Mouse (Mus musculus): ENCODE data around the gene Ak1.

The Ak1 gene

GRCm38 (mm10) chr2:32653764-32654163, 32.2 kb downstream of the Ak1 start:
- no peak for DNase-seq (ENCODE audit: low spot score in 2 of 2)

GRCm38 (mm10) chr2:32654743-32655393, 33.3 kb downstream of the Ak1 start:
- DNase-seq (ENCODE audit: low spot score in 2 of 2): no peak

GRCm38 (mm10) chr2:32655394-32655744, 33.8 kb downstream of the Ak1 start:
- no peak for DNase-seq (ENCODE audit: low spot score in 2 of 2)

GRCm38 (mm10) chr2:32655826-32656225, 34.3 kb downstream of the Ak1 start:
- DNase-seq (ENCODE audit: low spot score in 2 of 2): no peak

- DNase-seq (ENCODE audit: low spot score in 2 of 2): no peak
Observed at GRCm38 (mm10) chr2:32658873-32659272, 37.3 kb downstream of the Ak1 start.

- no peak for DNase-seq (ENCODE audit: low spot score in 2 of 2)
Observed at GRCm38 (mm10) chr2:32661509-32662107, 40.0 kb downstream of the Ak1 start.

GRCm38 (mm10) chr2:32662291-32662690, 40.7 kb downstream of the Ak1 start:
- DNase-seq (ENCODE audit: low spot score in 2 of 2): no peak

- no peak for DNase-seq (ENCODE audit: low spot score in 2 of 2)
Observed at GRCm38 (mm10) chr2:32665345-32665744, 43.8 kb downstream of the Ak1 start.

- DNase-seq (ENCODE audit: low spot score in 2 of 2): no peak
Observed at GRCm38 (mm10) chr2:32665853-32666252, 44.3 kb downstream of the Ak1 start.

GRCm38 (mm10) chr2:32667775-32668174, 46.2 kb downstream of the Ak1 start:
- DNase-seq (ENCODE audit: low spot score in 2 of 2): no peak

- DNase-seq (ENCODE audit: low spot score in 2 of 2): no peak
Observed at GRCm38 (mm10) chr2:32668176-32668575, 46.6 kb downstream of the Ak1 start.

- no peak for DNase-seq (ENCODE audit: low spot score in 2 of 2)
Observed at GRCm38 (mm10) chr2:32669876-32670275, 48.3 kb downstream of the Ak1 start.

- no peak for DNase-seq (ENCODE audit: low spot score in 2 of 2)
Observed at GRCm38 (mm10) chr2:32671147-32671546, 49.6 kb downstream of the Ak1 start.

GRCm38 (mm10) chr2:32671907-32672595, 50.5 kb downstream of the Ak1 start:
- DNase-seq (ENCODE audit: low spot score in 2 of 2): no peak

GRCm38 (mm10) chr2:32673176-32673917, 51.8 kb downstream of the Ak1 start:
- DNase-seq (ENCODE audit: low spot score in 2 of 2): no peak

- no peak for DNase-seq (ENCODE audit: low spot score in 2 of 2)
Observed at GRCm38 (mm10) chr2:32676821-32677220, 55.3 kb downstream of the Ak1 start.

GRCm38 (mm10) chr2:32677683-32678082, 56.1 kb downstream of the Ak1 start:
- DNase-seq (ENCODE audit: low spot score in 2 of 2): no peak

- peak; percentile 48 to 68 for DNase-seq (ENCODE audit: low spot score in 2 of 2)
Observed at GRCm38 (mm10) chr2:32680051-32680451, 58.5 kb downstream of the Ak1 start.

- no peak for DNase-seq (ENCODE audit: low spot score in 2 of 2)
Observed at GRCm38 (mm10) chr2:32680961-32681650, 59.5 kb downstream of the Ak1 start.

GRCm38 (mm10) chr2:32681754-32682153, 60.2 kb downstream of the Ak1 start:
- no peak for DNase-seq (ENCODE audit: low spot score in 2 of 2)

GRCm38 (mm10) chr2:32682721-32683417, 61.3 kb downstream of the Ak1 start:
- no peak for DNase-seq (ENCODE audit: low spot score in 2 of 2)

Data from left cerebral cortex, adult 9 months (tissue).